Mouse (Mus musculus): Measurements from ENCODE around the gene Bcl2l10.

DNA sequence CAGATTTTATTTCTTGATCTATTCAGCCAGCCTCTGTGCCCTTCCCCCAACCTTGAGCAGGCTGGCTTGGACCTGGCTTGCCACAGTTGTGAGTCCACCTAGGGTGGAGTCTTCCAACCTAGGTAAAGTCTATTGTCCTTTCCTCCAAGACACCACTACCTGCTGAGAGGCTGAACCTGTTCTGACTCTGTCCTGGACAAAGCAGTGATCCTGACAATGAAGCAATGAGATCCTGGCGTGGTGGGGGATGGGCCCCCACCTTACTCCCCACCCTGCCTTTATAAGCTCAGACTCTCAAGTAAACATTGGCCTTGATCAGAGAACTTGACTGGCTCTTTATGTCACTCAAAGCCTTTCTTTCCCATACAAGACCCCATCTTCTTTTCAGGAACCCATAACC, 28.9 kb downstream of the Bcl2l10 start:
- TF ChIP-seq CTCF (IDR thresholded peaks at IDR 0.05; ENCODE audit: low read depth, low read length) (no peak), POLR2A (IDR thresholded peaks at IDR 0.05; ENCODE audit: extremely low read depth, insufficient read depth, low read length) (no peak)

All from liver, adult 2 months (tissue).